Mouse (Mus musculus) CH12.LX (cell line): ENCODE measurements at regions not wholly inside any gene's neighbourhood (a gene's known extent, or its start where the extent isn't known, plus 50 kb on each side); places are given as distances from the start of the nearest gene placed in this dataset.

Source experiments
- MAX ChIP-seq: IDR thresholded peaks from 2 replicates; pipeline ENCODE4 v1.6.1; 2011; ENCODE audit warnings: low read length, improper control_type of control experiment
- RCOR1 ChIP-seq: conservative IDR thresholded peaks from 2 replicates; pipeline ENCODE4 v1.6.1; 2012; ENCODE audit warnings: low read depth, mild to moderate bottlenecking, inconsistent platforms, low read length, improper control_type of control experiment

GRCm38 (mm10) chr13:92923496-92923895 lies 78.9 kb downstream of the Mtx3 start:
- no peak for TF ChIP-seq MAX
- no peak for TF ChIP-seq RCOR1
